In the genomic region with DNA sequence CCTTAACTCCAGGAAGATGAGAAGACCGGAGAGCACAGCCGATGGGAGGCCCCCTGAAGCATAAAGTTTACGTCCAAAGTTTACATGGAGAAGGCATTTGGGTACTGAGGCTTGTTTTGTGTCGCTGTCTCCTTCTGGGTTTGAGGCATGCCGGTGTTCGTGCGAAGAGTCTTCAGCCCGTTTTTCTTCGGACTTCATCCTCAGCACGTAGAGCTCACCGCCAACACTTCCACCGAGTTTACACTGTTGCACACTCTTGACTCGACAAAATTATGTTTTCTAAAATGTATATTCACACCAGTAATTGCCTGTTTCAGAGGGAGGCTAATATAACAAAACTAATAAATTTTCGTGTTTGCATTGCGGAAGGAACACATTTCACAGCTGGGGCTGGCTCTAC, we compare ENCODE assay signal across 28 mouse cellular contexts. TPM values are rescaled to one million over a fixed set of nuclear protein-coding genes. Genes with fewer than 3 reads are reported as not detected.
DNase-seq lines count a peak whose midpoint lies in the region; ATAC-seq and TF ChIP-seq lines count a peak whose summit lies in the region.
"Had no signal": no experiment of that assay in that cellular context is flagged by ENCODE, and none has a peak within 500 bp of the region (broad histone marks: within the 10 kb centered on the region; RNA-seq: fewer than 3 reads in every experiment).

No protein-coding gene starts in this region.

- peak overlapping the region; percentile 83 for H3K9ac ChIP-seq in heart, embryonic 13.5 days
- no peak overlapping the region for H3K9ac ChIP-seq in limb, embryonic 11.5 days (ENCODE audit: low read length)
- no peak overlapping the region for H3K9ac ChIP-seq in intestine, embryonic 15.5 days
- H3K9ac ChIP-seq in intestine, postnatal 0 days (ENCODE audit: low read depth, low read length), result no peak overlapping the region
- H3K9ac ChIP-seq: embryonic facial prominence, embryonic 15.5 days; limb, embryonic 12.5 days; liver, embryonic 12.5 days had no signal

- peaks cover 27% of the 10 kb centered on the region for H3K36me3 ChIP-seq in heart, embryonic 13.5 days
- no peaks in the 10 kb centered on the region for H3K36me3 ChIP-seq in limb, embryonic 11.5 days (ENCODE audit: control insufficient read depth, insufficient read depth, low read length)
- H3K36me3 ChIP-seq in limb, embryonic 10.5 days, result no peaks in the 10 kb centered on the region
- no peaks in the 10 kb centered on the region for H3K36me3 ChIP-seq in intestine, embryonic 15.5 days
- H3K36me3 ChIP-seq in intestine, postnatal 0 days (ENCODE audit: control insufficient read depth, insufficient read depth), result no peaks in the 10 kb centered on the region
- H3K36me3 ChIP-seq: embryonic facial prominence, embryonic 15.5 days; hindbrain, embryonic 10.5 days; limb, embryonic 12.5 days; liver, embryonic 12.5 days had no signal

- no peak for TF ChIP-seq CTCF in intestine, postnatal 0 days (IDR thresholded peaks at IDR 0.05; ENCODE audit: low read depth)

- peak overlapping the region; percentile 26 for H3K4me3 ChIP-seq in heart, embryonic 13.5 days
- no peak overlapping the region for H3K4me3 ChIP-seq in limb, embryonic 11.5 days (ENCODE audit: low read depth, low read length)
- H3K4me3 ChIP-seq in limb, embryonic 10.5 days, result no peak overlapping the region
- no peak overlapping the region for H3K4me3 ChIP-seq in intestine, embryonic 15.5 days (replicated peaks)
- peak overlapping the region; percentile 24 for H3K4me3 ChIP-seq in intestine, postnatal 0 days (ENCODE audit: low read depth, low read length)
- H3K4me3 ChIP-seq: liver, embryonic 12.5 days had no signal

- ATAC-seq in heart, embryonic 13.5 days (ENCODE audit: extremely low read depth, insufficient number of reproducible peaks, low FRiP score, low TSS enrichment), result no peak
- no peak for ATAC-seq in limb, embryonic 11.5 days (ENCODE audit: insufficient number of reproducible peaks, low FRiP score, low TSS enrichment, low read depth)
- no peak for ATAC-seq in intestine, embryonic 15.5 days
- ATAC-seq in intestine, postnatal 0 days, result no peak
- ATAC-seq in megakaryocyte-erythroid progenitor cell, adult 5-6 weeks (replicated peaks; ENCODE audit: low FRiP score, low TSS enrichment, poor library complexity, severe bottlenecking), result no peak
- ATAC-seq: forebrain, embryonic 14.5 days; midbrain, embryonic 16.5 days had no signal

- H3K4me1 ChIP-seq in heart, embryonic 13.5 days, result peaks cover 96% of the 10 kb centered on the region
- H3K4me1 ChIP-seq in limb, embryonic 11.5 days (ENCODE audit: control insufficient read depth, insufficient read depth, low read length), result no peaks in the 10 kb centered on the region
- H3K4me1 ChIP-seq in limb, embryonic 10.5 days, result peaks cover 42% of the 10 kb centered on the region
- H3K4me1 ChIP-seq in intestine, embryonic 15.5 days (replicated peaks), result peaks cover 22% of the 10 kb centered on the region
- 0 out of 2 replicates have a peak, but pooled peaks cover 6% of the 10 kb centered on the region for H3K4me1 ChIP-seq in intestine, postnatal 0 days (replicated peaks; ENCODE audit: control insufficient read depth, insufficient read depth, low read length)

- H3K9me3 ChIP-seq in heart, embryonic 13.5 days, result no peaks in the 10 kb centered on the region
- no peaks in the 10 kb centered on the region for H3K9me3 ChIP-seq in limb, embryonic 11.5 days (ENCODE audit: control insufficient read depth, low read length)
- H3K9me3 ChIP-seq in limb, embryonic 10.5 days (replicated peaks), result no peaks in the 10 kb centered on the region
- H3K9me3 ChIP-seq in intestine, embryonic 15.5 days, result no peaks in the 10 kb centered on the region
- no peaks in the 10 kb centered on the region for H3K9me3 ChIP-seq in intestine, postnatal 0 days (ENCODE audit: control insufficient read depth)
- H3K9me3 ChIP-seq: embryonic facial prominence, embryonic 15.5 days; hindbrain, embryonic 10.5 days; limb, embryonic 12.5 days; liver, embryonic 12.5 days had no signal

- peaks cover 99% of the 10 kb centered on the region for H3K27me3 ChIP-seq in heart, embryonic 13.5 days (replicated peaks)
- H3K27me3 ChIP-seq in limb, embryonic 11.5 days (ENCODE audit: control insufficient read depth, insufficient read depth, low read length), result peaks cover 97% of the 10 kb centered on the region
- H3K27me3 ChIP-seq in limb, embryonic 10.5 days (ENCODE audit: low read depth, poor library complexity, severe bottlenecking), result peaks cover 100% of the 10 kb centered on the region
- H3K27me3 ChIP-seq in intestine, embryonic 15.5 days (replicated peaks), result peaks cover 93% of the 10 kb centered on the region
- H3K27me3 ChIP-seq in intestine, postnatal 0 days (replicated peaks; ENCODE audit: control insufficient read depth, insufficient read depth, low read length), result peaks cover 90% of the 10 kb centered on the region

- 29% methylated on average over 15 of the region's 15 CpGs for WGBS in heart, embryonic 13.5 days
- WGBS in limb, embryonic 11.5 days, result 12% methylated on average over 15 of the region's 15 CpGs
- 12% methylated on average over 15 of the region's 15 CpGs for WGBS in limb, embryonic 10.5 days
- WGBS in intestine, embryonic 15.5 days, result 10% methylated on average over 15 of the region's 15 CpGs
- 7% methylated on average over 15 of the region's 15 CpGs for WGBS in intestine, postnatal 0 days

- H3K27ac ChIP-seq in heart, embryonic 13.5 days (replicated peaks), result peak overlapping the region; percentile 77
- no peak overlapping the region for H3K27ac ChIP-seq in limb, embryonic 11.5 days (replicated peaks; ENCODE audit: low read depth, low read length)
- no peak overlapping the region for H3K27ac ChIP-seq in limb, embryonic 10.5 days
- no peak overlapping the region for H3K27ac ChIP-seq in intestine, embryonic 15.5 days
- H3K27ac ChIP-seq in intestine, postnatal 0 days (ENCODE audit: low read depth, low read length), result no peak overlapping the region
- H3K27ac ChIP-seq: embryonic facial prominence, embryonic 15.5 days; hindbrain, embryonic 10.5 days; limb, embryonic 12.5 days; liver, embryonic 12.5 days had no signal

- no peak for DNase-seq in heart, adult 18-20 months
- peak; percentile 28 for DNase-seq in limb, embryonic 11.5 days (ENCODE audit: low spot score)
- no peak for DNase-seq in limb, embryonic 10.5 days (ENCODE audit: low spot score)
- DNase-seq: cerebellum, adult 18-20 months; cerebellum, postnatal 14 days; kidney, adult 2 months; lung, adult 18-20 months; lung, postnatal 36 days; right cerebral cortex, adult 18-20 months; right cerebral cortex, postnatal 4 days had no signal

- H3K4me2 ChIP-seq in heart, embryonic 13.5 days, result peak overlapping the region; percentile 52
- no peak overlapping the region for H3K4me2 ChIP-seq in limb, embryonic 11.5 days (ENCODE audit: low read depth, severe bottlenecking)
- peak overlapping the region; percentile 45 for H3K4me2 ChIP-seq in intestine, embryonic 15.5 days (replicated peaks)
- H3K4me2 ChIP-seq in intestine, postnatal 0 days (replicated peaks; ENCODE audit: low read depth), result peak overlapping the region; percentile 56
- H3K4me2 ChIP-seq: liver, embryonic 12.5 days had no signal

RNA-seq across cellular contexts. Expression of gene Irx4, which starts 9.0 kb away (rescaled TPM):
- 45.9 and 50.1 TPM in 2 replicates for polyA plus RNA-seq in heart, embryonic 13.5 days (2015; fragmentation: Nextera tagmentation; extraction: Ambion mirVana)
- total RNA-seq in heart, adult 18-20 months (2021), result 10 to 100 TPM; 19.8 to 28.7 TPM
- polyA plus RNA-seq in limb, embryonic 11.5 days (2014; fragmentation: Nextera tagmentation; extraction: Ambion mirVana), result 2.8 and 3.1 TPM in 2 replicates
- polyA plus RNA-seq in limb, embryonic 10.5 days (2016; fragmentation: Nextera tagmentation; extraction: Ambion mirVana), result 2.3 and 3.8 TPM in 2 replicates
- polyA plus RNA-seq in intestine, embryonic 15.5 days (2015; fragmentation: Nextera tagmentation; extraction: Ambion mirVana), result 0.26 and 0.47 TPM in 2 replicates
- 0.27 and 0.38 TPM in 2 replicates for polyA plus RNA-seq in intestine, postnatal 0 days (2015; fragmentation: Nextera tagmentation; extraction: Ambion mirVana)
- not detected in 2 replicates for total RNA-seq in megakaryocyte-erythroid progenitor cell, adult 5-6 weeks (2014; fragmentation: Nextera tagmentation)
- total RNA-seq in megakaryocyte-erythroid progenitor cell, adult 5-6 weeks (2017), result not detected in 2 replicates
- total RNA-seq: adrenal gland, postnatal 10 days; gastrocnemius, adult 8-10 months; granulocyte monocyte progenitor cell, adult 5-6 weeks; layer of hippocampus, adult 18-20 months; layer of hippocampus, postnatal 14 days; left cerebral cortex, adult 8-10 months had no signal
- polyA plus RNA-seq: C2C12; frontal cortex, adult 2 months had no signal

RNA-seq across cellular contexts. Expression of gene Mrpl36, which starts 59.1 kb away (rescaled TPM):
- 152 and 174 TPM in 2 replicates for polyA plus RNA-seq in heart, embryonic 13.5 days (2015; fragmentation: Nextera tagmentation; extraction: Ambion mirVana)
- total RNA-seq in heart, adult 18-20 months (2021), result 10 to 100 TPM; 57.0 to 61.7 TPM
- polyA plus RNA-seq in limb, embryonic 11.5 days (2014; fragmentation: Nextera tagmentation; extraction: Ambion mirVana), result 107 and 113 TPM in 2 replicates
- 94.1 and 101 TPM in 2 replicates for polyA plus RNA-seq in limb, embryonic 10.5 days (2016; fragmentation: Nextera tagmentation; extraction: Ambion mirVana)
- 159 and 160 TPM in 2 replicates for polyA plus RNA-seq in intestine, embryonic 15.5 days (2015; fragmentation: Nextera tagmentation; extraction: Ambion mirVana)
- 117 and 118 TPM in 2 replicates for polyA plus RNA-seq in intestine, postnatal 0 days (2015; fragmentation: Nextera tagmentation; extraction: Ambion mirVana)
- total RNA-seq in megakaryocyte-erythroid progenitor cell, adult 5-6 weeks (2014; fragmentation: Nextera tagmentation), result 113 and 157 TPM in 2 replicates
- total RNA-seq in megakaryocyte-erythroid progenitor cell, adult 5-6 weeks (2017), result 49.6 and 60.0 TPM in 2 replicates

RNA-seq across cellular contexts. Expression of gene Ndufs6, which starts 59.1 kb away (rescaled TPM):
- 642 and 746 TPM in 2 replicates for polyA plus RNA-seq in heart, embryonic 13.5 days (2015; fragmentation: Nextera tagmentation; extraction: Ambion mirVana)
- total RNA-seq in heart, adult 18-20 months (2021), result 1,000 to 10,000 TPM; 1,249 to 1,336 TPM
- polyA plus RNA-seq in limb, embryonic 11.5 days (2014; fragmentation: Nextera tagmentation; extraction: Ambion mirVana), result 369 and 370 TPM in 2 replicates
- polyA plus RNA-seq in limb, embryonic 10.5 days (2016; fragmentation: Nextera tagmentation; extraction: Ambion mirVana), result 398 and 399 TPM in 2 replicates
- 464 and 509 TPM in 2 replicates for polyA plus RNA-seq in intestine, embryonic 15.5 days (2015; fragmentation: Nextera tagmentation; extraction: Ambion mirVana)
- polyA plus RNA-seq in intestine, postnatal 0 days (2015; fragmentation: Nextera tagmentation; extraction: Ambion mirVana), result 555 and 577 TPM in 2 replicates
- 239 and 338 TPM in 2 replicates for total RNA-seq in megakaryocyte-erythroid progenitor cell, adult 5-6 weeks (2014; fragmentation: Nextera tagmentation)
- total RNA-seq in megakaryocyte-erythroid progenitor cell, adult 5-6 weeks (2017), result 162 and 191 TPM in 2 replicates

Comparison
In these comparisons a context has a peak if more than half of its experiments do, and no peak if none do; other contexts are left out.
1. H3K4me3 ChIP-seq: peak in heart, embryonic 13.5 days (single experiment) and intestine, postnatal 0 days (single experiment); none in limb, embryonic 11.5 days (single experiment), limb, embryonic 10.5 days (single experiment) and intestine, embryonic 15.5 days (single experiment).